Mouse (Mus musculus) cerebellum, adult 8-10 months (tissue): Measurements from ENCODE around the gene Tnrc18.

Experiments used
- DNase-seq: peaks from one replicate; pipeline ENCODE4 v3.0.0; 2022

Tnrc18 gene

GRCm38 (mm10) chr5:142679065-142679464 is 138.4 kb downstream of the Tnrc18 start:
- DNase-seq = no peak

GRCm38 (mm10) chr5:142678141-142678571 is 139.3 kb downstream of the Tnrc18 start:
- peak; percentile 69 for DNase-seq
